Mouse (Mus musculus) frontal cortex, postnatal 25 days (tissue): ENCODE results near the gene Thop1.
A peak's percentile ranks its signal among the peaks of the same experiment; 100 is the strongest.
"Not testable (repeated sequence)": the region's sequence is repeated elsewhere in the genome, so short reads cannot be mapped to it uniquely, and the experiment has no call there.

Experiments
- DNase-seq, 2 experiments: peaks; one replicate each; pipeline ENCODE4 v3.0.0; 2022; ENCODE audit warnings: low spot score in 2 of 2

Gene Thop1

DNA sequence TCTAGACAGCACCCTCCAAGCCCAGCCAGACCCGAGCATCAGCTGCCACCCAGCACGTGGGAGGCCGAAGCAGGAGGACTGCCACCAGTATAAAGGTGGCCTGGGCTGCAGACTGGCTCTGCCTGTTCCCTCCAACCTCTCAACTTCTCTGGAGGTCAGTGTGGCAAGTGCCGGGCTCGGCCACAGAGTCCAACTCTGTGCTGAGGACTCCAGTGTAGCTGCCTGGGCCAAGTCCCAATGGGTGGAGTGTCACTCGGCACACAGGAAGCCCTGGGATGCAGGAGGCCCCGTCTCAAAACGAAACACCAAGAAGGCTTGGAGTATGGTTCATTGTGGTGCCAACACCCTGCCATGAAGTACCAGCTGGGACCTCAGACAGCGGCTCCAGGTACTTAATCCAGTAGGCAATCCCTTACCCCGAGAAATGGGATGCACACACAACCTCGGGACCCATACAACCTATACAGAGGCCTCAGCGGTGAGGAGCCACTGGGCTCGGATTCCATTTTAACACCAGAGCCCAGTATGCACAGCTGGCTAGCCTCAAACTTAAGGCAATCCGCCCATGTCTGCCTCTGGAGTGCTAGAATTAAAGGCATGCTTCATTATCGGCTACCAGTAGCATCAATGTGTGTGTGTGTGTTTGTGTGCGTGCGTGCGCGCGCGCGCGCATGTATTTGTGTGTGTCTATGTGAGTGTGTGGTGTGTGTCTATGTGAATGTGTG, 12.3 kb upstream of the Thop1 start:
- no peak for DNase-seq

DNA sequence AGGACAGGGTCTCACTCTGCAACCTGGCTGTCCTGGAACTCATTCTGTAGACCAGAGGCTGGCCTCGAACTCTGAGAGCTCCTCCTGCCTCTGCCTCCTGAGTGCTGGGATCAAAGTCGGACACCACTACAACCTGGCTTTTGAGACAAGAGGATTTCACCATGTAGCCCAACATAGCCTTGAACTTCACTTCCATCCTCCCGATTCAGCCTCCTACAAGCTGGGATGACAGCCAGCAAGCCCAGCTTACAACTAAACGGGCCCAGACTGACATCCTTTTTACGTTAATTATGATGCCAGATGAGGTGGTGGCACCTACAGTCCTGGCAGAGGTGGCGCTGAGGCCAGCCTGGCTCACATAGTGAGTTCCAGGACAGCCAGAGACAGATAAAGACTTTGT, 10.9 kb upstream of the Thop1 start:
- no peak for DNase-seq

DNA sequence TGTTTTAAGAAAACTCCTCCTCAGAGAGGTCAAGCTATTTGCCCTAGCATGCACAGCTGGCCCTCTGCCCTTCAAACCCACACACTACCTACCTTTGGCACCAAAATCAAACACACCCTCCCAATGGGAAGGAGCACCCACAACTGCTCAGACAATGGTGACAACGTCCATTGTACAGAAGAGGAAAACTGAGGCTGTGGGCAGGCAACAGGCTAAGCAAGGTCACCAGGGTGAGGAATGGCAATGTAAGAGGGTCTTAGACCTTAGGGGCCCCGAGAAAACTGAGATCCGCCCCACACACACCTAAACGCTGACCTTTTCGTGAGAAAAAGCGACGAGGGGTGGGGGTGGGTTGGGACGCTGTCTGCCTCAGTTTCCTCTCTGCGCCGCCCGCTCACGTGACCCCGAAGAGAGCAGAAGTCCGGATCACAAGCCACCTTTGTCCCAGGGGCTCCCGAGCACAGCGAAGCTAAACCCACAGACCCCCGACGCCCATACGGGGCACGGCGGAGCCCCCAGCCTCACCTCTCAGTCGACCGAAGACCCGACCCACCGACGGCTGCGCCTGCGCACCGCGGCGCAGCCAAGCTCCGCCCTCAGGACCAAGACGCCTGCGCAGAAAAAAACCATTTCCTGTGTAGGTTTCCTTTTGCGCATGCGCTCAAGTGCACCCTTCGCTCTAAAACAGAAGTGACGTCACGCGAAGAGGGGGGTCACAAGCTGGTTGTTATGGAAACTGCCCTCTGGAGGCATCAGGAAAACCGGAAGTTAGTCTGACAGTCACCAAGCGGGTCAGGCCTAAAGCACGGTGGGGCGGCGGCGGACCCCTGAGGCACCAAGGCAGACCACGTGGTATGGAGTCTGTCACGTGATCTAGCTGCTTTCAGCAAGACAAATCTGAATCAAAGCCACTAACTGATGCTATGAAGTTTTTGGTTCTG, 10.0 kb upstream of the Thop1 start, which contains the start of gene Sgta:
TSS of gene Sgta (minus strand) at position 579 of the 941 bp plus-strand sequence.
- DNase-seq, result peak; percentile 98 to 99

DNA sequence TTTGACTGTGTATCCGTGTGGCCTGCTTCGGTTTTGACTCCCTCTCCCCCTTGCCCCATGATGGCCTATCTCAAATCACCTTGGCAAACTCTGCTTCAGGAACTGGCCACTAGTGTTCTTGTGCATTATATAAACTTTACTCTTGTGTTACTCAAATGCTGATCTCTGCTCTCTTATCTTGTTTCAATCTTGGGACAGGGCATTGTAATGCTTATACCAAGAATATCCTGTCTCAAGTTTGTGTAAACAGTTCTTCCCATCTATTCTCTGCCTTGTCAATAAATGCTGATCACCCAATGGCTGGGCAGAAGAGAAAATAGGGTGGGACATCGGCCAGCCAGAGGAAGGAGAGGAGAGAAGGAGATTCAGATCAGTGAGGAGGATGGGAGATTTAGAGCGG, 7.1 kb upstream of the Thop1 start:
- no peak for DNase-seq

DNA sequence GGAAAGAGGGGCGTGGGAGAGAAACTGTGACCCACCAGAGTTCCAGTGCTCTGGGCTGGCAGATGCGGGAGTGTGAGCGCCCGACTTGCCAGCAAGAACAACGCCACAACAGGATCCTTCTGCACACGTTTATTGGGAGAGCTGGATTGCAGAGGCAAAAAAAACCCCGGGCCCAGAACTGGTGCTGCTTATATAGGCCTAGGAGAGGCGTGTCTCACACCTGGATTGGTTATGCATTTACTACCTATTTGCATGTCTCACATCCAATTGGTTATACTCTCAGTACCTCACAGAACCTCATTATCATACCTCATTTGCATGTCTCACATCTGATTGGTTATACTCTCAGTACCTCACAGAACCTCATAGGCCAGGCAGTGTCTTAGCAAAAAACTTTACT, 5.3 kb upstream of the Thop1 start:
- not testable (repeated sequence) for DNase-seq

DNA sequence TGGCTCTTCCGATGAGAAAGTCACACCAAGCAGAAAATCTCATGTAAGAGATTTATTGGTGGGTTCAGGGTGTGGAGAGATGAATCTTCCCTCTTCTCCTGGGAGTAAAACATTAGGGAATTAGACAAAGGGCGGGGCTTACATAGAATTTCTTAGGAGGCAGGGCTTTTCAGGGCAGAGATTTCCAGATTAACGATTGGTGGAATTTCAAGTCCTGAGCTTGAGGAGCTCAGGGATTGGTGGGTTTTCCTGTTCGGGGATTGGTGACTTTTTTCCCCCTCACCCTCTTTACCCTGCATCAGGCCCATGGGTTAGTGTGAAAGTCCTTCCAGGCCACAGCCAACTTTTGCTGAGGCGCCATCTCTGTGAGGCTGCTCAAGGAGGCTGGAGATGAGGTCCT, 1.1 kb upstream of the Thop1 start:
- no peak for DNase-seq

DNA sequence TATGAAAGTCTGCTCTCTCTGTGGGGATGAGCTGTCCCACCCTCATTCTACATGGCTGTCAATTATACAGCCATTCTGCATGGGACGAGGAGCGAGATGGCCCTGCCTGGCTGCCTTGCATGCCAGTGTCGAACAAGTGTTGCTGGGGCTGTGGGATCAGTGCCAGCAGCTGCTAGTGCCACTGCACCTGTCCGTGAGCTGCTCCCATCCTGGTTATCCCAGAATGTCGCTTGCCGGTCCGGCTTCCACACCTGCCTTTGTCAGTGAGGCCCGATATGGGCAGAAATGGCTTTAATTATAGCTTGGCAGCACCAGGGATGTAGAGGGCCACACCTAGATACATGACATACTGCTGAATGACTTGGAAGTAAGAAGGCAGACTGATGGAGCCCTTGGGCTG, 2.5 kb downstream of the Thop1 start:
- DNase-seq, result no peak

DNA sequence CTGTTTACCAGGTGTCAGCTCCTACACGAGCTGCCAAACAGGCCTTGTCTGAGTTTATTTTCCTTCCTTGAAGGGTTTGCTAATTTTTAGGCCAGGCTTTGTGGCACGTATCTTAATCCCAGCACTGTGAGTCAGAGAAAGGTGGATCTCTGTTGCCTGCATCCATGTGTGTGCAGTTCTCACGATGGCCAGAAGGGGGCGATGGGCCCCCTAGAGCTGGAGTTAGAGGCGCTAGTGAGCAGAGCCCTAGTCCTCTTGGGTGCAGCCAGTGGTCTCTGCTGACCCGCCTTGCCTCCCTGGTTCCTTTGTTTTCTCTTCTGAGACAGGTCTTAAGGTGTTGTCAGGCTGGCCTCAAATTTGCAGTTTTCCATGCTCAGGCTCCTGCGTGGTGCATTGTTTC, 3.6 kb downstream of the Thop1 start:
- DNase-seq, result no peak

DNA sequence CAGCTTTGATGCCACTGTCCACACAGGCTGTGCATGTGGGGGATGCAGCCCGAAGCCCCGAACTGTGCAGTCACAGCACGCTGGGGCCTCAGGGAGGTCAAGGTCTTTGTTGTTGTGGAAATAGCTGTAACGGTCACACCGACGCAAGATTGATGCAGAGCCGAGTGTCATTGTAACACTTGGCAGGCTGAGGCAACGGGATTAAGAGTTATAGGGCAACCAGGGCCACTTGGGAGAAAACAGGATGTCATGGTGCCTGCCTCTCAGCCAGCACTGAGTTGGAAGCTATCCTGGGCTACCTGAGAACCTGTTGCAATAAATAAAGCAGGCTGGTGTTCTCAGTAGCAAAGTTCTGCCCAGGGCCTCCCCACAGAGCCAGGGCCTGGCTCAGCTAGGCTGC, 5.9 kb downstream of the Thop1 start:
- no peak for DNase-seq

DNA sequence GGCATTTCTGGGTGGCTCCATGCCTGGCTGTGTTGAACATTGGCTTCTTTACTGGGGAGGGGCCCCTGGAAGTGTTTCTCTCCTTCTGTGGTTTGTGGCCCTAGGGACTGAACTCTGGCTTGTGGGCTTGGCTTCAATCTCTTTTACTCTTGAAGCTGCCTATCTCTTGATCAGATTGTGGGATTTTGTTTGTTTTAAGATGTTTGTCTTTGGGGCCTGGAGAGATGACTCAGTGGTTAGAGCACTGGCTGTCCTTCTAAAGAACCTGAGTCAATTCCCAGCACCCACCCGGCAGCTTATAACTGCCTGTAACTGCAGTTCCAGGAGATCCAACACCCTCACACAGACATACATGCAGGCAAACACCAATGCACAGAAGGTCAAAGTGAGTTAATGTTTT, 6.5 kb downstream of the Thop1 start:
- no peak for DNase-seq

DNA sequence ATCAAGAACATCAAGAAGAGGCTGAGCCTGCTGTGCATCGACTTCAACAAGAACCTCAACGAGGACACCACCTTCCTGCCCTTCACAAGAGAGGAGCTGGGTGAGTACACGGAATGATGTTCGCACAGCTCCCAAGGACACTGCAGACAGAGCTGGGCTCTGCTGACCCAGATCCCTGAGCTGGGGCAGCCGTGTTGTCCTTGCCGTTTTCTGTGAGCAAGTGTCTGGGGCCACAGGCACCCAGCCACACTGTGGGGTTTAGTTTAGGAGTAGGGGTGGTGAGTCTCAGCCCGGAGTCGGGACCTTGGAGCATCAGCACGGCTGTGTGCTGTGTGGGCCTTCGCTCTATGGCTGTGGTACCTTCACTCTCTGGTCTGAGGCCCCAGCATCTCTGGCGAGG, 8.1 kb downstream of the Thop1 start:
- no peak for DNase-seq

DNA sequence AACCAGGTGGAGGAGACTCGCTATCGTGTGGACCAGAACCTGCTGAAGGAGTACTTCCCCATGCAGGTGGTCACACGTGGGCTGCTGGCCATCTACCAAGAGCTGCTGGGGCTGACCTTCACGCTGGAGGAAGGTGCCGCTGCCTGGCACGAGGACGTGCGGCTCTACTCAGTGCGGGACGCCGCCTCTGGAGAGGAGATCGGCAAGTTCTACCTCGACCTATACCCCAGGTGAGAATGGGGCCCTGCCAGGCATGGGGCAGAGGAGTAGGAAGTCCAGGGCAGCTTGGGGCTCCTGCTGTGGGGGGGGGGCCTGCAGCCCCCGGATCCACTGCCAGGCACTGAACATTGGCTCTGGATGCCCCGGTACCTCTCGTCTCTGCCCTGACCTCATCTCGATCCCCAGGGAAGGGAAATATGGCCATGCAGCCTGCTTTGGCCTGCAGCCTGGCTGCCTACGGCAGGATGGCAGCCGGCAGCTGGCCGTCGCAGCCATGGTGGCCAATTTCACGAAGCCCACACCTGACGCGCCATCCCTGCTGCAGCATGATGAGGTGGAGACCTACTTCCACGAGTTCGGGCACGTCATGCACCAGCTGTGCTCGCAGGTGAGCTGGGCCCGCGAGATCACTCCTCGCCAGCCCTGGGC, 10.3 kb downstream of the Thop1 start:
- no peak for DNase-seq

DNA sequence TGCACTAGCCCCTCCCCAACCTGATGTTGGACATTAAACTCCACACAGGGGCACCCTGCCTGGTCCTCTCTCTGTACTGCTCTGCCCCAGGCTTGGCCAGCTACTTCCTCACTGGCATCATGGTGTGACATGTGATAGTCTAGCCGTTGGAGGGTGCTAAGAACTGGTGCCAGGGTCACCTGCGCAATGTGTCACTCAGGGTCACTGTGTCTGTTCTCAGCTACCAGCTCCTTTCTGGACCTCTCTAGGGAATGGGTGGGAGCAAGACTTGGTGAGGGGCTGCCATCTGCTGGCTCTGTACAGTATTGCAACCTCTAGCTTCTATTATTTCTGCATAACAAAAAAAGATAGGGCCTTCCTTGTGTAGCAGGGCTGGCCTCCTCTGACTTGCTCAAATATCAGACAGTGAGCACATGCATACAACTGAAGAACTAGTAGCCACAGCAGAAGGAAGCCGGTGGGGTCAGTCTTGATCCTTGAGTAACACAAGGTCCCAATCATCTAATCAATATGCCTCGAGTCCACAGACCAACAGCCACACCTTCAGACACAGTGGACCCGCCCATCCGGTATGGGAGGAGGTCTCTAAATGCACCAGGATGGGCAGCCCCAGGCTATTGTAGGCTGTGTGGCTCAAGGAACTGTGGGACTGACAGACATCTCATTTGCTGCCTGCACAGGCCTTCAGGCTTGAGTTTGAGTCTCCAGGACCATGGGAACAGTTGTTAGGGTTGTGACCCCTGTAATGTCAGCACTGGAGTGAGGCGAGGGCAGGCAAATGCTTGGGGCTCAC, 12.5 kb downstream of the Thop1 start:
- peak; percentile 66 to 72 for DNase-seq

DNA sequence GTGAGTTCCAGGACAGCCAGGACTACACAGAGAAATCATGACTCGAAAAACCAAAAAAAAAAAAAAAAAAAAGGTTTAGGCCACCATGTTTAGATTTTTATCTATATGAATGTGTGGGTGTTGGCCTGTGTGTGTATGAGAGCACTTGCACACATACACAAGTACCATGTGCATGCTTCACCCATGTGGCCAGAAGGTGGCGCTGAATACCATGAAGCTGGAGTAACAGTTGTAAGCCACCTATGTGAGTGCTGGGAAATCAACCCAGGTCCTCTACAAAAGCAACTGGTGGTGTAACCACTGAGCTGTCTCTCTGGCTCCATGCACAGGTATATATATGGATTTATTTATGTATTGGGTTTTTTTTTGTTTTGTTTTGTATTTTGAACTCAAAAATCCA, 17.2 kb downstream of the Thop1 start:
- DNase-seq, result no peak

DNA sequence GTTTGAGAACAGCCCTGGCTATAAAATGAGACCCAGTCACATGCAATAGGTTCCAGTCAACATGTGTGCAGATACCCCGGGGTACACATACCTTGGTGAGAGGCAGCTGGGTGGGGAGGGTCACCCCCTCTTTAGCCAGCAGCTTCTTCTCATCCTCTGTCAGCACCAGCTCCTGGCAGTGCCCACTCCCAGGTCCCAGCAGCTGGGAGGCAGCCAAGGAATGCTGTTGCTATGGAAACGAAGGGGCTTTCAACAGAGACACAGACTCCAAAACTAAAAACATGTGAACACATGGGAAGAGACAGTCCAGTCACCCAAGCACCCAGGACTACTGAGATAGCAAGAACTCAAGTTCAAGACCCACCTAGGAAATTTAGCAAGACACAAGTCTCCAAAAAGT, 19.4 kb downstream of the Thop1 start:
- no peak for DNase-seq

DNA sequence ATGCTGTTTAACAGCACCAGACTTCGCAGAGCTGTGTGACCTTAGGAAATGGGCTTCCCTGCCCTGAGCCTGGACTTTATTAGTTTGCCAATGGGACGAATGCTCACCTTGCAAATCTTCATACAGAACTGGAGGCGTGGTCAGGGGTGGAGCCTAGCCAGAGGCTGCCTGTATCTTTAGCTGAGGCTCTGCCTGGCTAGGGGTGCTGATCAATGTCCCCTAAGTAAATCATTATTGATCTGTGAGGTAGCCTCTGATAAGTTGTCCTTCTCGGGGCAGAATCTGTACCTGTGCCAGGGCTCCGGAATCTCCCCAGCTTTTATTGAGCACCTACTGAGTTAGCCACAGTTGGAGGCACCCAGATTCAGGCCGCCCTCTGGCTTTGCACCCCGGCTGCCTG, 20.8 kb downstream of the Thop1 start:
- no peak for DNase-seq

DNA sequence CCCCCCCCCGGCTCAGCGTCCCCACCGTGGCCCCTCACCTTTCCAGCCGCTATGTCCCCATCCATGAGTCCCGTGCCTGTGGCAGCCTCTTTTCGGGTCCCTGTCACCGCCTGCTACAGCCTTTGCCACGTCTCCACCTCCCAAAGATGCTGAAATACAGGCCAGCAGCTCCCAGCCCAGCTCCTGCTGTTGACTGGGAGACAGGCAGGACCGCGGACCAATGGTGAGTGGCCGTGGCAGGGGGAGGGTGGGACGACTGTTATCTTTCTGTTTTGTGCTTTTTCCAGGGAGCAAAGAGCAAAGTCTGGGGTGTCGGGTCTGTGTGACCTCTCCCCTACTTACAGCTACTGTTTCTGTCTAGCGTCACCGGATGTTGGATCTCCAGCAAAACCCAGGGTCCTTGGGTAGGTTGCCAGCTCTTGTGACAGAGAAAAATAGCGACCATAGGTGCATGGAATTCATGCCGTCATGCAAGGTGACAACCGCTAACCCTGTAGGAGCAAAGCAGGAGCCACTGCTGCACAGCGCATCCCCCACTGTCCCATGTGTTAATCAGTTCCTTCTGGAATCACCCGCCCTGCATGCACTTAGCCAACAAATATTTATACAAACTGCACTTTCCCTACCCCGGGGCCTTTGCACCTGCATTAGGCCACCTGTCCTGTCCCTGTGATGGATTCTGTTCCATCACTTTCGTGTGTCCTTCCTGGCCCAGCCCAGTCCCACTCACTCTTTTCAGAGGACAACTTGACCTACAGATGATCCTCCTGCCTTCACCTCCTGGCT, 22.8 kb downstream of the Thop1 start:
- DNase-seq, result no peak

DNA sequence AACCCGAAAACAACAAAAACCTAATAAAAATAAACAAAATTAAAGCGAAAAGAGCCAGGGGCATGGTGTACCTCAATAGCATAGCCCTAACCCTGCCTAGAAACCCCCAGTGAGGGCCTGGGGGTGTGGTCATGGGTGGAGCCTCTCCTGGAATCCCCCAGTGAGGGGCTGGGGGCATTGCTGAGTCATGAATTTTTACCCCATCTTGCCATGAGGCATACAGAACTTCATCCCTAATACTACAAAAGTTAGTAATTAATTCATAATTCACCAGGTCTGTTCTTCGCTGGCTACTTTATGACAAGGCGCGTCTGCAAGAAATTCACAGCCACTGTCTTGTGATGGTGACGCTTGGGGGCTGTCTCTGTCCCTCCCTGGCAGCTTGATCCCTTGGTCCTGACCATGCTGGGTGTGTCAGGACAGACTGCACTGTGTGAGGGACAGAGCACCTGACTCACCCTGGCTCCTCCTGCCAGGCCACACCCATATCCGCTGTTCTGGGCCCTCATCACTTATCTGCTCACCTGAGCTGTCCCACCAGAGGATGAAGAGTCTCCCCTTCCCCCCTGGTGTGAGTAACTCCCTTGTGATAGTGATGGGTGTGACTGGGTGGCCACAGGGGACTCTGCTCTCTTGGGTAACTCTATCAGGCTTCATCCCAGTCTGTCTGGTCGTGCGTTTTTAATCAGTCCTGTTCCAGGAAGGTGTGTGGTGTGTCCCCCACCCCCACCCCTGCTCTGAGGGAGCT, 25.3 kb downstream of the Thop1 start:
- DNase-seq, result no peak

DNA sequence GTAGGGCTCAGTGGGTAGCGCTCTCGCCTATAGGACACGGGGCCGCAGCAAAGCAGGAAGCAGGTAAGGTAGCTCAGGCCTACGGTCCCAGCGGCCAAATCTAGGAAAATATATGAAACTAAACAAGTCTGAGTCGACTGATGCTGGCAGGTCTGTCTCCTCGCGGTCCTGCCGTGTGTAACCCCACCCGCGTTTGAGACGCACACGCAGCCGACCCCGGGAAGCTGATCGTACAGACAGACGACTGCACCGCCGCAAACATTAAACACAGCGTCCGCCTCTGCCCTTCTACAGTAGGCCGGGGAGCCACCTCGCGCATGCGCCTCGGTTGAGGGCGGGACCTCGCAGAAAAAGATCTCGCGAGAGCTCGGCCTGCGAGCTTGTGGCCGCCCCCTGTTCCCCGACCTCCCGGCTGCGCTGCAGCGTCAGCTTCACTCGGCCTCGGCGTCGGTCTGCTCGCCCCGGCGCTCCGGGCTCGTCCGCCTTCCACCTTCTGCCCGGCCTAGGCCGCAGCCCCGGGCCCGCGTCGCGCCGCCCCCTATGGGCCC, 35.8 kb downstream of the Thop1 start, which contains the start of gene Map2k2:
TSS of gene Map2k2 (plus strand) at position 351 of the 548 bp plus-strand sequence.
- peak; percentile 88 for DNase-seq
